8 mouse cellular contexts compared by ENCODE assay signal in the genomic region with DNA sequence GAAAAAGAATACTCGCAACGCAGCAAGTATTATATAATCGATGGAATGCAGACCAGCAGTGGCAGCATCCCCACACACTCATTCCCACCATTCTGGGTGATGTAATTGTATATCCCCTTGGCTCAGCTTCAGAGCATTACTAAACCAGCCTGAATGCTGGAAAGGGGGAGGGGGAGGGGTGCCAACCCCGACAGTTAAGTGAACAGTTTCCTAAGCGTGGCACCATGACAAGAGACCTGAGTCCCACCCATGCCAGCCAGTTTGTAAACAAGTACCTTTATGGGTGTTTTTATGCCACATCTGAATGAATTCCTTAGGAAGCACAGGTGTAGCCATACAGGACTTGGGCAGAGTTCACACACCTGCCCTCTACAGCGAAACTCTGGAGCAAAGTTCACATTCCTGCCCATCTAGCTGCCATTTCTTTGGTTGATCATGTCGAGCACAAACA. TPM values are rescaled to one million over a fixed set of nuclear protein-coding genes. Genes with fewer than 3 reads are reported as not detected.
DNase-seq lines count a peak whose midpoint lies in the region; ATAC-seq and TF ChIP-seq lines count a peak whose summit lies in the region.

No protein-coding gene starts in this region.

- peaks cover 39% of the 10 kb centered on the region for H3K4me1 ChIP-seq in kidney, embryonic 14.5 days (ENCODE audit: control insufficient read depth, insufficient read depth, low read length)
- H3K4me1 ChIP-seq in liver, embryonic 13.5 days (replicated peaks), result peaks cover 35% of the 10 kb centered on the region
- peaks cover 16% of the 10 kb centered on the region for H3K4me1 ChIP-seq in small intestine, adult 2 months (ENCODE audit: control insufficient read depth, insufficient read depth, insufficient read length, low read length)

- 12% methylated on average over 7 of the region's 7 CpGs for WGBS in kidney, embryonic 14.5 days
- 62% methylated on average over 7 of the region's 7 CpGs for WGBS in liver, embryonic 13.5 days (ENCODE audit: insufficient replicate concordance)
- 14% methylated on average over 7 of the region's 7 CpGs for WGBS in small intestine, adult 2 months

- H3K9me3 ChIP-seq in kidney, embryonic 14.5 days (ENCODE audit: control insufficient read depth, low read length), result no peaks in the 10 kb centered on the region
- H3K9me3 ChIP-seq in liver, embryonic 13.5 days (replicated peaks), result no peaks in the 10 kb centered on the region

- H3K4me3 ChIP-seq in kidney, embryonic 14.5 days (ENCODE audit: low read length), result 0 out of 2 replicates have a peak overlapping the region, but pooled peaks have one; percentile 7
- H3K4me3 ChIP-seq in liver, embryonic 13.5 days (replicated peaks), result no peak overlapping the region
- 0 out of 2 replicates have a peak overlapping the region, but pooled peaks have one; percentile 24 for H3K4me3 ChIP-seq in small intestine, adult 2 months (ENCODE audit: low read depth, low read length)

- H3K27me3 ChIP-seq in kidney, embryonic 14.5 days (ENCODE audit: control insufficient read depth, insufficient read depth, low read length), result no peaks in the 10 kb centered on the region
- no peaks in the 10 kb centered on the region for H3K27me3 ChIP-seq in liver, embryonic 13.5 days
- H3K27me3 ChIP-seq in small intestine, adult 2 months (ENCODE audit: control insufficient read depth, insufficient read depth, low read length), result no peaks in the 10 kb centered on the region

- TF ChIP-seq CTCF in small intestine, adult 2 months (IDR thresholded peaks at IDR 0.05; ENCODE audit: extremely low read depth, insufficient read length, insufficient replicate concordance, low read depth, low read length), result no peak

- peak overlapping the region; percentile 94 for H3K27ac ChIP-seq in kidney, embryonic 14.5 days (ENCODE audit: low read depth, low read length)
- H3K27ac ChIP-seq in liver, embryonic 13.5 days, result peak overlapping the region; percentile 63
- H3K27ac ChIP-seq in small intestine, adult 2 months (ENCODE audit: insufficient read depth, low read depth, low read length), result peak overlapping the region; percentile 86

- TF ChIP-seq POLR2A in small intestine, adult 2 months (IDR thresholded peaks at IDR 0.05; ENCODE audit: low read depth, low read length), result no peak

- peak; percentile 73 for ATAC-seq in kidney, embryonic 14.5 days (ENCODE audit: low FRiP score, low TSS enrichment)
- ATAC-seq in liver, embryonic 13.5 days (ENCODE audit: low read depth), result peak; percentile 42
- ATAC-seq in inflammation-experienced regulatory T-cells, adult 6 months, result no peak

- H3K9ac ChIP-seq in kidney, embryonic 14.5 days (ENCODE audit: low read depth, low read length), result no peak overlapping the region
- H3K9ac ChIP-seq in liver, embryonic 13.5 days, result no peak overlapping the region

- H3K36me3 ChIP-seq in kidney, embryonic 14.5 days (ENCODE audit: control insufficient read depth, insufficient read depth, low read length), result peaks cover 3% of the 10 kb centered on the region; the same call in 1 of the 2 replicates
- H3K36me3 ChIP-seq in liver, embryonic 13.5 days, result 0 out of 2 replicates have a peak, but pooled peaks cover 5% of the 10 kb centered on the region
- H3K36me3 ChIP-seq in small intestine, adult 2 months (ENCODE audit: control insufficient read depth, insufficient read depth, low read length), result peaks cover 2% of the 10 kb centered on the region; the same call in 1 of the 2 replicates

- peak; percentile 43 for DNase-seq in embryo, embryonic 10.5 days (ENCODE audit: low spot score)
- no peak for DNase-seq in embryo, embryonic 10 days (ENCODE audit: low spot score)
- DNase-seq in NIH3T3 (ENCODE audit: low read depth), result peak; percentile 84
- DNase-seq in forelimb bud, embryonic 11.5 days (ENCODE audit: low read depth, low spot score), result peak; percentile 25
- no peak for DNase-seq in liver, embryonic 13.5 days

- peak overlapping the region; percentile 27 for H3K4me2 ChIP-seq in kidney, embryonic 14.5 days (replicated peaks; ENCODE audit: low read depth, low read length)
- H3K4me2 ChIP-seq in liver, embryonic 13.5 days, result no peak overlapping the region

RNA-seq across cellular contexts. Expression of a gene that starts 53.0 kb away (rescaled TPM):
- polyA plus RNA-seq in kidney, embryonic 14.5 days (2014; fragmentation: Nextera tagmentation; extraction: Ambion mirVana), result 8.3 and 15.2 TPM in 2 replicates
- 3.1 and 3.8 TPM in 2 replicates for polyA plus RNA-seq in liver, embryonic 13.5 days (2015; fragmentation: Nextera tagmentation; extraction: Ambion mirVana)
- polyA plus RNA-seq in small intestine, adult 2 months (2012; rRNA removed), result 4.4 and 8.9 TPM in 2 replicates
- polyA plus RNA-seq in inflammation-experienced regulatory T-cells, adult 6 months (2017; shearing (Covaris generic)), result 1 to 10 TPM in 2 of 3 experiments, under 1 TPM in 1; 0.36 to 4.3 (median 3.3) TPM

Comparison
In these comparisons a context has a peak if more than half of its experiments do, and no peak if none do; other contexts are left out.
1. DNase-seq: peak in embryo, embryonic 10.5 days (single experiment), NIH3T3 (single experiment) and forelimb bud, embryonic 11.5 days (single experiment); none in embryo, embryonic 10 days (single experiment) and liver, embryonic 13.5 days (single experiment).
2. Peak in every context shown above with its lines, with median percentiles within 50 percentile points of each other: H3K27ac ChIP-seq.